ENCODE assay signal across 21 mouse cellular contexts in genomic region chr3:75468154-75468553, GRCm38 (mm10). TPM values are rescaled to one million over a fixed set of nuclear protein-coding genes. Genes with fewer than 3 reads are reported as not detected.
A peak's percentile ranks its signal among the peaks of the same experiment; 100 is the strongest.
DNase-seq lines count a peak whose midpoint lies in the region; TF ChIP-seq lines count a peak whose summit lies in the region.
"Had no signal": no experiment of that assay in that cellular context is flagged by ENCODE, and none has a peak within 500 bp of the region (broad histone marks: within the 10 kb centered on the region; RNA-seq: fewer than 3 reads in every experiment).

No protein-coding gene starts in this region.

- dilution Hi-C loops in CH12.LX (cut with MboI; ENCODE audit: extremely low pct_ligation_motif_present, extremely low pct_unique_long_range_greater_than_20kb, low sequenced_read_pairs), result no loop called here

- in situ Hi-C loops in CH12.LX (cut with MboI; ENCODE audit: low pct_ligation_motif_present, low pct_unique_long_range_greater_than_20kb, low sequenced_read_pairs), result no loop called here

- DNase-seq in CH12.LX (ENCODE audit: extremely low read depth), result peak; percentile 18
- DNase-seq in heart, embryonic 10.5 days (ENCODE audit: low spot score), result no peak
- DNase-seq: adrenal gland, adult 2 months; adrenal gland, adult 8-10 months; adrenal gland, postnatal 10 days; adrenal gland, postnatal 14 days; adrenal gland, postnatal 25 days; adrenal gland, postnatal 36 days; B cell, adult 2 months; cerebellum, adult 11 months; cerebellum, adult 11-12 months; cerebellum, adult 18-20 months; cerebellum, adult 2 months; cerebellum, adult 8-10 months had no signal

- no peak overlapping the region for H3K27ac ChIP-seq in CH12.LX (ENCODE audit: insufficient read depth, low read depth)
- H3K27ac ChIP-seq in heart, embryonic 10.5 days, result no peak overlapping the region

- H3K4me1 ChIP-seq in CH12.LX (ENCODE audit: control insufficient read depth in 1 of 2, insufficient read depth in 2 of 2), result no peaks in the 10 kb centered on the region
- H3K4me1 ChIP-seq in heart, embryonic 10.5 days, result no peaks in the 10 kb centered on the region

- no peak for TF ChIP-seq CTCF in CH12.LX (conservative IDR thresholded peaks at IDR 0.05 in 1 of 2, IDR thresholded peaks at IDR 0.05 in 1 of 2; ENCODE audit: low read depth in 2 of 2, low read length in 2 of 2)

- no peak for TF ChIP-seq RAD21 in CH12.LX (IDR thresholded peaks at IDR 0.05; ENCODE audit: low read depth, low read length)

- no peak for TF ChIP-seq POLR2A in CH12.LX (IDR thresholded peaks at IDR 0.05; ENCODE audit: low read depth, low read length)

- no peak overlapping the region for H3K9ac ChIP-seq in CH12.LX (ENCODE audit: insufficient read depth, low read depth)

- H3K4me3 ChIP-seq in CH12.LX (replicated peaks in 1 of 3; ENCODE audit: low read depth in 2 of 3, low read length in 2 of 3, poor library complexity in 1 of 3), result no peak overlapping the region
- no peak overlapping the region for H3K4me3 ChIP-seq in heart, embryonic 10.5 days

- H3K79me2 ChIP-seq in CH12.LX (replicated peaks; ENCODE audit: control insufficient read depth, extremely low read depth, insufficient read depth, poor library complexity, severe bottlenecking), result no peaks in the 10 kb centered on the region

- peak; percentile 65 for TF ChIP-seq EP300 in CH12.LX (IDR thresholded peaks at IDR 0.05; ENCODE audit: low read length)

- H3K9me3 ChIP-seq in CH12.LX (replicated peaks; ENCODE audit: low read length), result no peaks in the 10 kb centered on the region
- no peaks in the 10 kb centered on the region for H3K9me3 ChIP-seq in heart, embryonic 10.5 days
- H3K9me3 ChIP-seq: G1E had no signal

- no peaks in the 10 kb centered on the region for H3K27me3 ChIP-seq in CH12.LX (replicated peaks)
- no peaks in the 10 kb centered on the region for H3K27me3 ChIP-seq in heart, embryonic 10.5 days (ENCODE audit: insufficient read depth, poor library complexity, severe bottlenecking)

- WGBS in heart, embryonic 10.5 days, result 78% methylated on average over 7 of the region's 7 CpGs

- H3K4me2 ChIP-seq in CH12.LX (ENCODE audit: insufficient read depth, low read depth, poor library complexity, severe bottlenecking), result no peak overlapping the region

- no peaks in the 10 kb centered on the region for H3K36me3 ChIP-seq in CH12.LX (replicated peaks in 1 of 2; ENCODE audit: control insufficient read depth in 1 of 2, insufficient read depth in 1 of 2, low read length in 1 of 2)
- H3K36me3 ChIP-seq in heart, embryonic 10.5 days, result no peaks in the 10 kb centered on the region
- H3K36me3 ChIP-seq: G1E had no signal

TF ChIP-seq in CH12.LX, 34 proteins besides CTCF, POLR2A, EP300 and RAD21:
- peak; percentile 59; the same call in 1 of the 2 replicates for TF ChIP-seq JUND (conservative IDR thresholded peaks at IDR 0.05; ENCODE audit: low read depth, low read length)
- no peak for TF ChIP-seq MAX (IDR thresholded peaks at IDR 0.05; ENCODE audit: low read length)
- no peak for TF ChIP-seq NELFE (IDR thresholded peaks at IDR 0.05; ENCODE audit: low read depth, low read length)
- no peak for TF ChIP-seq ZKSCAN1 (IDR thresholded peaks at IDR 0.05; ENCODE audit: borderline replicate concordance, low read depth, low read length)
- TF ChIP-seq GABPA (IDR thresholded peaks at IDR 0.05; ENCODE audit: insufficient replicate concordance, low read depth, low read length), result no peak
- TF ChIP-seq CHD2 (IDR thresholded peaks at IDR 0.05; ENCODE audit: low read length), result no peak
- no peak for TF ChIP-seq USF2 (conservative IDR thresholded peaks at IDR 0.05; ENCODE audit: low read depth, low read length)
- TF ChIP-seq USF1 (IDR thresholded peaks at IDR 0.05; ENCODE audit: low read depth, low read length), result no peak
- no peak for TF ChIP-seq KAT2A (IDR thresholded peaks at IDR 0.05; ENCODE audit: insufficient replicate concordance, low read length)
- TF ChIP-seq NRF1 (IDR thresholded peaks at IDR 0.05; ENCODE audit: low read depth, low read length), result no peak
- TF ChIP-seq POLR2AphosphoS2 (IDR thresholded peaks at IDR 0.05; ENCODE audit: low read depth, low read length), result no peak
- TF ChIP-seq RCOR1 (conservative IDR thresholded peaks at IDR 0.05; ENCODE audit: low read depth, low read length), result no peak
- TF ChIP-seq BHLHE40 (IDR thresholded peaks at IDR 0.05; ENCODE audit: low read depth, low read length), result peak; percentile 80
- TF ChIP-seq ZC3H11A (IDR thresholded peaks at IDR 0.05; ENCODE audit: low read depth, low read length), result no peak
- no peak for TF ChIP-seq PAX5 (IDR thresholded peaks at IDR 0.05; ENCODE audit: low read length)
- TF ChIP-seq SIN3A (IDR thresholded peaks at IDR 0.05; ENCODE audit: low read length), result no peak
- no peak for TF ChIP-seq ZNF384 (IDR thresholded peaks at IDR 0.05; ENCODE audit: low read depth, low read length)
- TF ChIP-seq IRF4 (IDR thresholded peaks at IDR 0.05; ENCODE audit: low read depth, low read length), result peak; percentile 53; the same call in 1 of the 2 replicates
- TF ChIP-seq MAZ (IDR thresholded peaks at IDR 0.05; ENCODE audit: low read depth, low read length), result no peak
- no peak for TF ChIP-seq CHD1 (IDR thresholded peaks at IDR 0.05; ENCODE audit: low read depth, low read length)
- no peak for TF ChIP-seq TBP (conservative IDR thresholded peaks at IDR 0.05; ENCODE audit: low read depth, low read length)
- TF ChIP-seq UBTF (IDR thresholded peaks at IDR 0.05; ENCODE audit: low read depth, low read length), result no peak
- TF ChIP-seq JUN (IDR thresholded peaks at IDR 0.05; ENCODE audit: insufficient read depth, low read depth, low read length), result 0 out of 2 replicates have a peak, but pooled peaks have one; percentile 12
- TF ChIP-seq ELF1 (IDR thresholded peaks at IDR 0.05; ENCODE audit: low read depth, low read length), result no peak
- TF ChIP-seq MYC (IDR thresholded peaks at IDR 0.05; ENCODE audit: low read depth, low read length), result no peak
- 0 out of 2 replicates have a peak, but pooled peaks have one; percentile 17 for TF ChIP-seq MAFK (IDR thresholded peaks at IDR 0.05; ENCODE audit: insufficient replicate concordance, low read length)
- TF ChIP-seq MEF2A (IDR thresholded peaks at IDR 0.05; ENCODE audit: borderline replicate concordance, low read depth, low read length), result no peak

RNA-seq across cellular contexts. Expression of gene Wdr49, which starts 13.8 kb away (rescaled TPM):
- total RNA-seq in CH12.LX (2012; rRNA removed) (not detected in 2 replicates), CH12.LX (2014; rRNA removed) (not detected in 2 replicates)
- polyA plus RNA-seq in CH12.LX (2012; ENCODE audit: insufficient read length, low read depth), result not detected in 2 replicates
- not detected in 2 replicates for polyA plus RNA-seq in heart, embryonic 10.5 days (2016; fragmentation: Nextera tagmentation; extraction: Ambion mirVana)
- total RNA-seq: adrenal gland, adult 18-20 months; adrenal gland, adult 2 months; adrenal gland, adult 8-10 months; adrenal gland, postnatal 10 days; adrenal gland, postnatal 14 days; adrenal gland, postnatal 25 days; adrenal gland, postnatal 36 days; ES-E14; MEL had no signal
- polyA plus RNA-seq: activated CD4-positive, CD25-positive, alpha-beta regulatory T cell, adult 4 months; adrenal gland, adult 2 months; C2C12; G1E; Patski had no signal
